Mouse (Mus musculus) stomach, postnatal 0 days (tissue): ENCODE data around the gene C2cd5.

ENCODE experiments used
- CTCF ChIP-seq: IDR thresholded peaks from 2 replicates; pipeline ENCODE4 v1.5.1; 2016; ENCODE audit warnings: antibody characterized with exemption, low read depth, mild to moderate bottlenecking, moderate library complexity
- EP300 ChIP-seq: optimal IDR thresholded peaks from 2 replicates; pipeline ENCODE3; 2016; ENCODE audit warnings: antibody characterized with exemption

GRCm38 (mm10) chr6:143068181-143068915 lies 31.6 kb downstream of the C2cd5 start:
- no peak for TF ChIP-seq CTCF
- TF ChIP-seq EP300 = no peak
